Mouse (Mus musculus): ENCODE measurements around the gene Fra10ac1. TPM values are rescaled to one million over a fixed set of nuclear protein-coding genes. Genes with fewer than 3 reads are reported as not detected.
A peak's percentile ranks its signal among the peaks of the same experiment; 100 is the strongest.

Gene Fra10ac1
- total RNA-seq, 1 experiment from 2014 or later = 18.9 TPM

GRCm38 (mm10) chr19:38232087-38232486 lies 8.1 kb upstream of the Fra10ac1 start:
- DNase-seq = no peak

- DNase-seq = peak; percentile 15
Measured at GRCm38 (mm10) chr19:38228699-38229098, 4.7 kb upstream of the Fra10ac1 start.

- no peak for DNase-seq
Measured at GRCm38 (mm10) chr19:38224685-38225060, 717 bp upstream of the Fra10ac1 start.

GRCm38 (mm10) chr19:38223356-38223904 lies 526 bp downstream of the Fra10ac1 start:
- DNase-seq = no peak

- DNase-seq = no peak
Measured at GRCm38 (mm10) chr19:38217696-38218095, 6.3 kb downstream of the Fra10ac1 start.

GRCm38 (mm10) chr19:38206669-38207068 lies 17.3 kb downstream of the Fra10ac1 start:
- DNase-seq = peak; percentile 10

- no peak for DNase-seq
Measured at GRCm38 (mm10) chr19:38198731-38199130, 25.2 kb downstream of the Fra10ac1 start.

GRCm38 (mm10) chr19:38195245-38195644 lies 28.7 kb downstream of the Fra10ac1 start:
- DNase-seq = no peak

GRCm38 (mm10) chr19:38191446-38191845 lies 32.5 kb downstream of the Fra10ac1 start:
- no peak for DNase-seq

GRCm38 (mm10) chr19:38190606-38191005 lies 33.4 kb downstream of the Fra10ac1 start:
- no peak for DNase-seq

GRCm38 (mm10) chr19:38187345-38187680 lies 36.6 kb downstream of the Fra10ac1 start:
- no peak for DNase-seq

- DNase-seq = no peak
Measured at GRCm38 (mm10) chr19:38186631-38187344, 37.2 kb downstream of the Fra10ac1 start.

GRCm38 (mm10) chr19:38179675-38180074 lies 44.3 kb downstream of the Fra10ac1 start:
- no peak for DNase-seq

GRCm38 (mm10) chr19:38164633-38165032 lies 59.3 kb downstream of the Fra10ac1 start:
- no peak for DNase-seq

- no peak for DNase-seq
Measured at GRCm38 (mm10) chr19:38161648-38162354, 62.2 kb downstream of the Fra10ac1 start.

GRCm38 (mm10) chr19:38156243-38156642 lies 67.7 kb downstream of the Fra10ac1 start:
- DNase-seq = no peak

- no peak for DNase-seq
Measured at GRCm38 (mm10) chr19:38143540-38144271, 80.2 kb downstream of the Fra10ac1 start.

Other genes with a start within 250 kb of the Fra10ac1 start
- 17.2 and 20.7 TPM in 2 replicates for gene Myof, start 180.6 kb downstream of the Fra10ac1 start, total RNA-seq (2021)
- 8.1 and 8.9 TPM in 2 replicates for gene Cep55, start 169.1 kb downstream of the Fra10ac1 start, total RNA-seq (2021)
- 10.8 and 24.9 TPM in 2 replicates for gene Ffar4, start 127.1 kb downstream of the Fra10ac1 start, total RNA-seq (2021)
- gene Rbp4, start 98.9 kb downstream of the Fra10ac1 start, total RNA-seq (2021) = 36.1 and 432 TPM in 2 replicates
- gene Pde6c, start 91.4 kb downstream of the Fra10ac1 start, total RNA-seq (2021) = 1.2 TPM in 1 of 2 replicates, not detected in the other
- gene Lgi1, start 40.4 kb upstream of the Fra10ac1 start, total RNA-seq (2021) = 2.6 and 3.5 TPM in 2 replicates
- gene Slc35g1, start 171.8 kb upstream of the Fra10ac1 start, total RNA-seq (2021) = 16.9 and 18.4 TPM in 2 replicates